Mouse (Mus musculus): ENCODE data around the gene Creg1.

- TF ChIP-seq CTCF (IDR thresholded peaks at IDR 0.05; ENCODE audit: low read depth) = no peak
- no peak for TF ChIP-seq EP300 (IDR thresholded peaks at IDR 0.05; ENCODE audit: low read depth)
Observed at GRCm38 (mm10) chr1:165737451-165737850, 26.1 kb upstream of the Creg1 start.

Data from heart, postnatal 0 days (tissue).